Mouse (Mus musculus): ENCODE data around the gene Mecp2.
A peak's percentile ranks its signal among the peaks of the same experiment; 100 is the strongest.
"Not testable (repeated sequence)": the region's sequence is repeated elsewhere in the genome, so short reads cannot be mapped to it uniquely, and the experiment has no call there.

Mecp2 gene

GRCm38 (mm10) chrX:74135263-74135662, at the start of gene Mecp2:
Gene Mecp2, minus strand, starts transcription at chrX:74135363.
- not testable (repeated sequence) for DNase-seq (ENCODE audit: low spot score in 2 of 2)

- no peak for DNase-seq (ENCODE audit: low spot score in 2 of 2)
These were observed 41.8 kb upstream of the Mecp2 start, which contains the start of gene Tktl1 for GRCm38 (mm10) chrX:74176959-74177358. Gene Tktl1, plus strand, starts transcription at chrX:74177259.

GRCm38 (mm10) chrX:74167738-74168137, 32.6 kb upstream of the Mecp2 start, which contains the start of gene Tex28:
Gene Tex28, minus strand, starts transcription at chrX:74167838.
- no peak for DNase-seq (ENCODE audit: low spot score in 2 of 2)

DNA sequence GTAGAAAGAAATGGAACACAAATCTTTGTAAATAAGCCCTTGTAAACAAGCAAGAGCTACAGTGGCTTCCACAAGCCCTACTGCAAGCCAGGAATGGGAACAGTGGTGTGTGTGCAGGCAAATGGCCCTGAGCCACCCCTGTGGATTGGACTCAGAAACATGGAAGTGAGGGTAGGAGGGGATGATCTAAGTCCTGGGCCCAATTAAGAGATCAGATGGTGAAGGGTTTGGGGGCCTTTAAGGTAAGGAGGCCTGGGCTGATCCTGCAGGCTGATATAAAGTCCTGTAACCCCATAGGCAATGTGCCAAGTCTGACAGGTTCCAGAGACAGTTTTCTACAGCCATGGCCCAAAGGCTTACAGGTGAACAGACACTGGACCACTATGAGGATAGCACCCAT, 8.0 kb downstream of the Mecp2 start, which contains the start of gene Opn1mw:
Gene Opn1mw (plus strand): TSS at position 301 of the 400 bp plus-strand sequence.
- DNase-seq (ENCODE audit: low spot score in 2 of 2) = no peak

GRCm38 (mm10) chrX:74124975-74125374, 10.2 kb downstream of the Mecp2 start:
- no peak for DNase-seq (ENCODE audit: low spot score in 2 of 2)

DNA sequence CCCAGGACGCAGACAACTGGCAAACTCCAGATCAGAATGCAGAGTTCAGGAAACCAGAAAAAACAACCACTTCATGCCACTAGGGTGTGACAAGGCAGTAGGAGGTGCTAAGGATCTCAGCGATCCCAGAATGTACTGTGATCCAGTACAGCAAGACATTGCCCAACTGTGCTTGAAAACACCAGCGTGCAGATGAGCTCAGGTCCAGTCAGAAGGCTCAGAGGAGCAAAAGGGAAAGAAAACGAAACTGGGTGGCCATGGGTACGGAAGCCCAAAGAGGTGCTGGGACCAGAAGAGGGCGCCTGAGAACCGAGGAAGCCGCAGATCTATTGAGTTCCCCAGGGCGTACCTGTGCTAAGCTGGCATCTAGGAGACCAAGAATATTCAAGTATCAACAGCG, 19.7 kb downstream of the Mecp2 start:
- DNase-seq (ENCODE audit: low spot score in 2 of 2) = peak; percentile 39 to 52

DNA sequence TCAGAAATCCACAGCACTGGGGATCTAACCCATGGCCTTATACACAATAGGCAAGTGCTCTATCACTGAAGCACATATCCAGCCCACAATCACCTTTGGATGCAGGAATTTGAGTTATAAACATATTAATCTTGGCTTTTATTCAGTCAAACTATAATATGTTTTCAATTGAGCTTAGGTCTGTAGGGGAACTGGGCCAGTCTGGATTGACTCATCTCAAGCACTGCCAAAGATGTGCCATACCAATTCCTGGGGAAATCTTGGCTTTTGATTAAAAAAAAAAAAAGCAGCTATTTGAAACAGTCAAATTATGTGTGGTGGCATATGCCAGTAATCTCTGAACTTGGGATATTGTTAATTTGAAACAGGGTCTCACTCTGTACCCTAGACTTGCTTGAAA, 21.1 kb downstream of the Mecp2 start:
- DNase-seq (ENCODE audit: low spot score in 2 of 2) = no peak

GRCm38 (mm10) chrX:74108747-74109146, 26.4 kb downstream of the Mecp2 start:
- DNase-seq (ENCODE audit: low spot score in 2 of 2) = no peak

DNA sequence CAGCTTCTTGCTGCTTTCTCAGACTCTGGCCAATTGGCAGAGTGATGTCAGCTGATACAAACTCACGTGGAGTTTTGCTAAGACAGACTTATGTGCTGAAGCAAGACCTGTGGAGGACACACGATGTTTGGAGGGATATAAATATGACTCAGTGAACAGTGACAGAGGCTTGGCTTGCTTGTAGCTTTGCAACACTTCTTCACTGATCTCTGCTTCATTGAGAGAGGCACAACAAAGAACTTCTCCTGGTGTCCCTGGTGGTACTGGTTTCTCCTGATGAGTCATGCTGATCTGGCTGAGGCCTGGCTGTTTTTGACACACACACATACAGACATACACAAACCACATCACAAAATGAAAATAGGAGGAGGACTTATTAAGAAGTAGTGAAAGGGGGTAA, 29.2 kb downstream of the Mecp2 start:
- DNase-seq (ENCODE audit: low spot score in 2 of 2) = no peak

DNA sequence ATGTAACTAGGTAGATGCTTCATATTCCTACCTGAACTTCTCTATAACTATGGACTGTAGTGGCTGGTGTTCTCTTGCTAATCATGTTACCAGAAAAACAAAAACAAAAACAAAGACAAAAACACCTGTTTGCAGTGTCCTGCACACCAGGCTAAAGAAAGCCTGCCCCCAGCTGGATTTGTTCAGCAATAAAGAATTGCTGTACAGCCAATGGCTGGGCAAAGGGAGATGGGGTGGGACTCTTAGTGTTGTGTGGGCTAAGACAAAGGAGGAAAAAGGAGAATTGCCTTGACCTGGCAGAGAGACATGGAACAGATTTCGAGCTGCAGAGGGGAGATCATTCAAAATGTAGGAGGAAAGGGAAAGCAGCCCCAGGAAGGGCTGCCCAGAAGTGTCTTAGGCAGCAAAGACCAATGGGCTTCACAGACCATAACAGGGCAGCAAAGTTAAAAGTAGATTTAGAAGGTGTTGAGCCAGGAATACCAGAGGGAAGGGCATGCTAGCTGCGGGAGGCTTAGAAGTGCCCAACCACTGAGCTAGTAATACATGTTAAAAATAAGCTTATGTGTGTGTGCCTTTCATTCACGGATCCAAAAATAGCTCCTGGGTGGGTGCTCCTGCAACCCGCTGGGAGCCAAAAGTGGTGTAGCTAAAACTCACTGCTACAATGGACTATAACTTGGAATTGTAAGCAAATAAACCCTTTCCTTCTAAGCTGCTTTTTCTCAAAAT, 31.5 kb downstream of the Mecp2 start:
- DNase-seq (ENCODE audit: low spot score in 2 of 2) = peak in 1 of 2 experiments; percentile 33

- no peak for DNase-seq (ENCODE audit: low spot score in 2 of 2)
These were observed 40.0 kb downstream of the Mecp2 start for GRCm38 (mm10) chrX:74095130-74095529.

DNA sequence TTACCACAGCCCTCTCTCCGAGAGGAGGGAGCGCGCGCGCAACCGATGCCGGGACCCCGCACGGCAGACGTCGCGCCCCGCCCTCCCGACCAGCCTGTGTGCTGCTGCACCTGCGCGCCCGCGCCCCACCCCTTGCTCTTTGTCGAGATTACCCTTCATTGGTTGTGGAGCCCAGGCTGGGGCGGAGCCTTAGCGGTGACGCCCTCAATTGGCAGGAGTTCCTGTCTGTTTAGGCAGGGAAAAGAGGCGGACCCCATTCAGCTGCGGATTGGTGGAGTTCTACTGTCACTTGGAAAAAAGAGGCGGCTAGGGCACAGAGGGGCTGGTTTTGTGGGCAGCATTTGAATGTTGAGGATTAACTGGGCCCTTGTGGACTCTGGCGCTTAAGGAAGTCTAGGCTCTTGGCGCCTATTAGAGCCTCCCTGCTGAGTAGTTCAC, 49.5 kb downstream of the Mecp2 start:
- peak; percentile 95 to 98 for DNase-seq (ENCODE audit: low spot score in 2 of 2)

DNA sequence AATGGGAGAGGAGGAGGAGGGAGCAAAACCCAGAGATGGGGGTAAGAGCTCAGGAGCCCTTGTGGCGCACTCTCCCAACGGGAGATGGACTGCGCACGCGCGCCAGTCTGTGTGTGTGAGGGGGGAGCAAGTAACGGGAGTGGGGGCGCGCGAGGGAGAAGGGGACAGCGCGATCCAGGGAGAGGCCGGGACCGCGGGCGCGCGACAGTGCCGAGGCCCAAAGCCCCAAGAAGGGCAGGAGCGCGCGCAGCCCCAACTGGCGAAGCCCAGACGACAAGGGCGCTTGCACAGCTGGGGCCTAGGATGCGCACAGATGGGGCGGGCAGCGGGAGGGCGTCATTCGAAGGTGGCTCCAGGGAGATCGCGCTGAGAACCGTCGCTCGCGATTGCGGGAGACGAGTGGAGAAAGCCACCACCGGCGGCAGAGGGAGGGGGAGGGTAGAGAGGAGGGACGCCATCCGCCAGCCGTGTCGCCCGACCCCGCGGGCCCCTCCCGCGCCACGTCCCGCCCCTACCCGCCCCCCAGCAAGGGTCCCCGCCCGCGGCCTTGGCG, 50.1 kb downstream of the Mecp2 start:
- DNase-seq (ENCODE audit: low spot score in 2 of 2) = peak; percentile 75 to 76

- peak in 1 of 2 experiments; percentile 1 for DNase-seq (ENCODE audit: low spot score in 2 of 2)
These were observed 50.8 kb downstream of the Mecp2 start for GRCm38 (mm10) chrX:74084276-74084837.

- no peak for DNase-seq (ENCODE audit: low spot score in 2 of 2)
These were observed 64.4 kb downstream of the Mecp2 start for GRCm38 (mm10) chrX:74070794-74071193.

DNA sequence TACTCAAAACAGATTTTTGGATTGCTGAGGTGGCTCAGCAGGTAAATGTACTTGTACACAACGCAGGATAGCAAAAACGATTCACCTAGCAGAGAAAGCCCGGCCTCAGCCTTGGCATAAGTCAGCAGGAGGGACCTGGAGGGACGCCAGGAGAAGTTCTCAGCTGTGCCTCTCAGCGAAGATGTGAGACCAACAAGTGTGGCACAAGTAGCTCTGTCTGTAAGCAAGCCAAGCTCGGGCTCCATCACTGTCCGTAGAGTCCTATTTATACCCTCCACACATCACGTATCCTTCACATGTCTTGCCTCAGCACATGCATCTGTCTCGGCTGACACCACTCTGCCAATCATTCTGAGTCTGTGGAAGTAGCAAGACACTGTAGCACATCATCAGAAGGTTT, 67.3 kb downstream of the Mecp2 start:
- DNase-seq (ENCODE audit: low spot score in 2 of 2) = peak; percentile 8 to 31

DNA sequence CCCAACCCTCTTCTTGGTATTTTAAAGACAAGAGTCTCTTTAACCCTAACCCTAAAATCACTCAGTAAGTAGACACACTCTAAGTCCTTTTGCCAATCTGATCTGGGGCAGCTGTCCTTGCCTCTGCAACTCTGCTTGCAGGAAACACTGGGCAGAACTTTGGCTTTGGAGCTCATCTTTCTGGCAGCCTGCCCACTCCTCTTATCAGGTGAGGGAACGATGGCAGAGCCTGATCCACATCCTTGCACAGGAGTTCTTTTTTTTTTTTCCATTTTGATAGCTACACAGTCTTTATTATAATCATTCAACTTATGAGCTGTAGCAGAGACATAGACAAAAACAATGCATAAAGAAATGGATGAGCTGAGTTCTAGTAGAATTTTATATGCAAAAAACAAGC, 90.1 kb downstream of the Mecp2 start:
- no peak for DNase-seq (ENCODE audit: low spot score in 2 of 2)

- no peak for DNase-seq (ENCODE audit: low spot score in 2 of 2)
These were observed 97.3 kb downstream of the Mecp2 start for GRCm38 (mm10) chrX:74037702-74038375.

DNA sequence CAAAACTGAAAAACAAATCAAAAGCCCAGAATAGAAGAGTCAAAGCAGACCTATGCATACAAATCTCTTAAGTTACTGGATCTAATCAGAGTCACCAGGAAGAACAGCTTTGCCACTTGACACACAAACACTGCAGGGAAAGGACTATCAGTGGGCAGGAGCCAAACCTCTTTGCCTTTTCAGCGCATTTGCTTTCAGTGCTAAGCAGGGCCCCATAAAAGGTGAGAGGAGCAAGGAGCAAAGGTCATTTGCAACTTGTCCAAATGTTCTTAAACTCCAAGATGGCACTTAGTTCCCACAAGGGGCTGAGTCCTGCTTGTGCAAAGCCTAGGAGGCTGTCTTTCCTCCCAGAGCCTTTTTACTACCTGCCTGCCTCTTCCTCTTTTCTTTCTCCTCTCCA, 105.2 kb downstream of the Mecp2 start:
- DNase-seq (ENCODE audit: low spot score in 2 of 2) = no peak

- peak; percentile 51 to 69 for DNase-seq (ENCODE audit: low spot score in 2 of 2)
These were observed 111.7 kb downstream of the Mecp2 start, which contains the start of gene Irak1 for GRCm38 (mm10) chrX:74023188-74024049. Gene Irak1, minus strand, starts transcription at chrX:74023918.

DNA sequence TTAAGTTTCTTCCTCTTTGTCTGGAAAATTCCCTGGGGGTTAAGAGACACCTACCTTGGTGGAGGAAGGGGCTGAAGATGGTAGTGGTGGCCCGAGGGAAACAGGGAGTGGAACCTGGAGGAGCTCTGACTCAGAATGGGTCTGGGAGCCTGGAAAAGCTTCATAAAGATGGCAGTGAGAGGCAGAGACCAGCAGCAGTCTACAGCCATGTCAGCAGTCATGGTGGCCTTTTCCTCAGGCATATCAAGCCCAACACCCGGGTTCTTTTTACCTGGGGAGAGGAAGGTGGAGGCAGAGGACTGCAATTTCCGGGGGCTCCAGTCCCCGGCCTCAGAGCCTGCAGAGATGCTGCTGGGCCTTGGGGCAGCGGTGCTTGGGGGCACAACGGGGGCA, 112.4 kb downstream of the Mecp2 start:
- DNase-seq (ENCODE audit: low spot score in 2 of 2) = no peak
